Mouse (Mus musculus): ENCODE measurements at regions not wholly inside any gene's neighbourhood (a gene's known extent, or its start where the extent isn't known, plus 50 kb on each side); places are given as distances from the start of the nearest gene placed in this dataset.

DNA sequence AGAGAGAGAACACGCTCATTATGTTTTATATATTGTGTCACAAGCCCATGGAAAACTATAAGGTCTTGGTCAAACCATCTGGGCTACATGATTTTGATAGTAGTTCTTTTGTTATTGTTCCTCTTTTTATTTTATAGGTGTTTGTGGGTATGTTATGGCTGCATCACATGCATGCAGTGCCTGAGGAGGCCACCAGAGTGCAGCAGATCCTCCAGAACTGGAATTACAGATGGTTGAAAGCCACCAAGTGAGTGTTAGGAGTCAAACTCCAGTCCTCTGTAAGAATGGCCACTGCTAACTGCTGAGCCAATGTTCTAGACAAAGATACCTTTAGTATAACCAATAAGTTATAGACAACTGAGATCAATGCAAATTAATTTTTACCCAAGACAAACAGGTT is 435.9 kb upstream of the Dmac1 start:
- 88% methylated on average over 1 of the region's 1 CpGs for WGBS
- Histone ChIP-seq H3K9me3 (0 out of 2 replicates have a peak, but pooled peaks cover 5% of the 10 kb centered on the region), H3K4me3 (no peak overlapping the region), H3K27ac (replicated peaks) (no peak overlapping the region), H3K27me3 (replicated peaks; ENCODE audit: low read depth, poor library complexity, severe bottlenecking) (no peaks in the 10 kb centered on the region), H3K36me3 (replicated peaks) (no peaks in the 10 kb centered on the region), H3K4me1 (no peaks in the 10 kb centered on the region)
- no peak for DNase-seq (ENCODE audit: low spot score)

DNA sequence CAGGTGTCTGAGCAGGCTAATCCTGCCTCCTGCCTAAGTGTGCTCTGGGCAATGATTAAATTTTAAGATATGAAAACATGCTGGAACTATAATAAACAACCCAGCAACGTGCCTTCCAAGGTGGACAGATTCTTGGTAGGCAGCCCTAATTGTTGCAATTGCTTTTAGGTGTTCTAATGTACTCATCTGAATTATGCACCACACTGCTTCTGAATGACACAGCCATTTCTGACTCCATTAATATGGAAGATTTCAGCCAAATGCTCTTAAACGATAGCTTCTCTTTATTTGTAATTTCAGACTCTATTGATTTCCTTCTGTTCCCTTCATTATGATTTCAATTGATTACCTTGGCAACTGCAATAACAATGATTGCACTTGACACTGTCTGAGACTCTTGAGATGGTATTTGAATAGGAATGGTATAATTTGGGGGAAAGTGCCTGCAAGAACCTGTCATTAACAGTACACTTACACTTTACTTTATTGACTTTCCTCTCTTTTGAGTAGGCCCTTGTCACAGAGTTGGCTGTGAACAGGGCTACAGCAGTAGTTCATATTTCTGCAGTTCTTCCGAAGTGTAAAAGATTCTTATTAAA is 422.8 kb upstream of the Dmac1 start:
- Histone ChIP-seq H3K4me1 (no peaks in the 10 kb centered on the region), H3K4me3 (no peak overlapping the region), H3K27ac (replicated peaks) (no peak overlapping the region), H3K36me3 (replicated peaks) (no peaks in the 10 kb centered on the region), H3K27me3 (replicated peaks; ENCODE audit: low read depth, poor library complexity, severe bottlenecking) (no peaks in the 10 kb centered on the region), H3K9me3 (no peaks in the 10 kb centered on the region)
- DNase-seq (ENCODE audit: low spot score) = no peak
- 74% methylated on average over 3 of the region's 3 CpGs for WGBS

DNA sequence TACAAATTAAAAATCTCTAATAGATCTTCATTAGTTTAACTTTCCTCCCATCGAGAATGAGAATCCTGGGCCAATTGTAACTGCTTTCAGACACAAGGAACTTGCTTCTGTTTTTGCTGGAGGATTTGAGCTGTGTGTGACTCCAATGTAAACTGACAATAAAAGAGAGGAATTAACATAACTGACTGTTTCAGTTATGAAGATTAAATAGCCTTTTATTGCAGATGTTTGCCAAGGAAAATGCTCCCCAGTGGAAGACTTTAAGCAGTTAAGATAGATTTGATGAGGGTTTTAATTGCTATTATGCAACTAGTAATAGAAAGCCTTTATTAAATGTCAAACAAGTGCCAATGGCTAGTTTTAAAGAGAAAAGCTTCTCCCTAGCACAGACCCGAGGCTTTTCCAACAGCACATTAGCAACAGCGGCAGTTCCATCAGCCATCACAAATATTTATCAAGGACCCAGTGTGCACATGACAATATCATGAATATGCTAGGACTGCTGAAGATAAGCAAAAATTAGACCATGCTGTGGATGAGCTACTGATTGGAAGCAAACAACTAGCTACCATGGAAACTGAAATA is 398.6 kb upstream of the Dmac1 start:
- Histone ChIP-seq H3K4me3 (no peak overlapping the region), H3K27me3 (replicated peaks; ENCODE audit: low read depth, poor library complexity, severe bottlenecking) (no peaks in the 10 kb centered on the region), H3K9me3 (no peaks in the 10 kb centered on the region), H3K36me3 (replicated peaks) (no peaks in the 10 kb centered on the region), H3K4me1 (no peaks in the 10 kb centered on the region), H3K27ac (replicated peaks) (no peak overlapping the region)
- WGBS = 82% methylated on average over 3 of the region's 3 CpGs
- no peak for DNase-seq (ENCODE audit: low spot score)

DNA sequence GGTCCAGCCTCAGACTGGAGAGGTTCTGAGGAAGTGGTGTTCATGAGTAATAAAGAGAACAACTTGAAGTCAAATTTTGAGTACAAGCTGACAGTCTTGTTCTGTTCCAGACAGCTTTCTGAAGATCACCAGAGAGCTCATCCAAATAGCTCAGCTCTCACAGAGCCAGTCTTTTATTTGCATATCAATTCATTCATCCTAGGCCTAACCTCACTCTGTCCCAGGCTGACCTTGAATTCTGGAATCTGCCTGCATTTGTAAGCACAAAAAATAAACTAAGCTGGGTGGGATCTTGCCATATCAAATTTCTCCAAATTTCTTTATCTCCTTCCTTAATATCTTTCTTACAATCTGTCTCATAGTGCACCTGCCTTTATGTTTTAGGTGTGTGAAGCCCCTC is 362.9 kb upstream of the Dmac1 start:
- H3K27me3 ChIP-seq (replicated peaks; ENCODE audit: low read depth, poor library complexity, severe bottlenecking) = no peaks in the 10 kb centered on the region
- H3K36me3 ChIP-seq (replicated peaks) = no peaks in the 10 kb centered on the region
- DNase-seq (ENCODE audit: low spot score) = no peak
- no peaks in the 10 kb centered on the region for H3K4me1 ChIP-seq
- H3K27ac ChIP-seq (replicated peaks) = no peak overlapping the region
- H3K4me3 ChIP-seq = no peak overlapping the region
- no peaks in the 10 kb centered on the region for H3K9me3 ChIP-seq

DNA sequence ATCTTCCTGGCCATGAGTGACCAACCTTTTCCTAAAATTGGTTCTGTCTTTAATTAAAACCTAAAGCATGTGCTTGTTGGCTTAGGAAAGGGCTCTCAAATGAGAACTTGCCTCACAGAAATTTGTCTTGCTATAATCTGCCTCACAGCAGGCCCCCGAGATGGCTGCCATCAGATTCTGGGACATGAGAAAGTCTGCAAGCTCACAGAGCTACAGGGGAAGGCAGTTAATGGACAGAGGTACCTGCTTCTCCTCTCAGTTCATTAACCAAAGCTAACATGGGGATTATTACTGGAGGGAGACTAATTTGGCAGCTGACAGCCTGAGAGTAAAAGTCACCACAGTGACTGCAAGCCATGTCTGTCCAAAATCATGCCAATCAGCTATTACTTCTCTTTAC is 358.5 kb upstream of the Dmac1 start:
- 70% methylated on average over 1 of the region's 1 CpGs for WGBS
- Histone ChIP-seq H3K9me3 (no peaks in the 10 kb centered on the region), H3K36me3 (replicated peaks) (no peaks in the 10 kb centered on the region), H3K4me1 (no peaks in the 10 kb centered on the region), H3K4me3 (no peak overlapping the region), H3K27ac (replicated peaks) (no peak overlapping the region), H3K27me3 (replicated peaks; ENCODE audit: low read depth, poor library complexity, severe bottlenecking) (no peaks in the 10 kb centered on the region)
- DNase-seq (ENCODE audit: low spot score) = no peak

DNA sequence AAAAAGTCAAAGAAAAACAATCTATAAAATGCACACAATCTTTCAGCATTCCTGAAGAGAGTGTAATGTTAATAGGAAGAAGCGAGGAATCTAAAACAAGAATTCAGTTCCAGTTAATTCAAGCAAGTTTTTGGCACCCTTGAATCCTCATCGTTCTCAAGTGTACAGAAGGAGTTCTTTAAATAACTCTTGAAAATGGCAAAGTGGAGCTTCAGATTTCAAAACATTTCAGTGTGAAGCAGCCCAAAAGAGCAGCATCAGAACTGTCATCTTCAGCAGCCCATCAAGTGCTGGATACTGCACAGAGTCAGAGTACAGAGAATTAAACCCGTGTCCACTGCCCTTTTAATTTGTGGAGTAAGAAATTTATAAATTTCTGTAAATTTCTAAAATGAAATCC is 311.8 kb upstream of the Dmac1 start:
- no peaks in the 10 kb centered on the region for H3K4me1 ChIP-seq
- no peak overlapping the region for H3K27ac ChIP-seq (replicated peaks)
- DNase-seq (ENCODE audit: low spot score) = no peak
- H3K9me3 ChIP-seq = no peaks in the 10 kb centered on the region
- no peaks in the 10 kb centered on the region for H3K36me3 ChIP-seq (replicated peaks)
- H3K27me3 ChIP-seq (replicated peaks; ENCODE audit: low read depth, poor library complexity, severe bottlenecking) = no peaks in the 10 kb centered on the region
- WGBS = 87% methylated on average over 3 of the region's 3 CpGs
- H3K4me3 ChIP-seq = no peak overlapping the region

DNA sequence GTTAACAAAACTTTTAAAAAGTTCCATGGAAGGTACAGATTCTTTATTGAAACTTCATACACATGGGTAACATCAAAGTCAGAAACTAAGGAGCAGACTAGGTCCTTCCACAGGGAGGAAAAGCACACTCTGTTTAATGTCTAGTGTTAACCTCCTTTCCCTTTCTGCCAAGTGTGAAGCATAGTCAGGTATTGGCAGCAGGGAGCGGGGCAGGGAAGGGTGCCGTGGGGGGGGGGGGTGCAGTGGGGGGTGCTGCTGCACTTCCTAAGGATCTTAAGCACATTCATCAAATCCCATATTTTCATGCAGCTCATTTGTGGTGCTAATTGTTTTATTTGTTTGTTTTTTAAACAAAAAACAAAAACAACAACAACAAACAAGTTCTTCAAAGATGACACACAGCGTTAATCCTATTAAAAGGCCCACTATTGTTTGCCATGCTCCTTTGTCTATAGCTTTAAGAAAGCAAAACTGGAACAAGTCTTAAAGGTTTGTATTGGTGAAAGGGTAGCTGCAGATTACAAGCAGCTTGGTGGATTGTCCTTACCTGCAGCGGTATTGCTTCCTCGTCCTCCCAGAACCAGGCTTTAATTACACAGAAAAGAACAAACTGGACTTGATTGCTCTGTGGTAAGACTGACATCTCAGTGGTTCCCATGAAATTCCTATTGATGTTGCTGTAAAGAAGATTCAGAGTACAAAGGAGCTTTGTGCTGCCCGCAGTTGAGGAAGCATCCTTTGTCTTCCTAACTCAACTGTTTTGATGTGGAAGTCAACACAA is 310.2 kb upstream of the Dmac1 start:
- WGBS = 33% methylated on average over 6 of the region's 6 CpGs
- Histone ChIP-seq H3K27me3 (replicated peaks; ENCODE audit: low read depth, poor library complexity, severe bottlenecking) (no peaks in the 10 kb centered on the region), H3K9me3 (no peaks in the 10 kb centered on the region), H3K36me3 (replicated peaks) (no peaks in the 10 kb centered on the region), H3K4me3 (no peak overlapping the region), H3K27ac (replicated peaks) (no peak overlapping the region), H3K4me1 (no peaks in the 10 kb centered on the region)
- no peak for DNase-seq (ENCODE audit: low spot score)

DNA sequence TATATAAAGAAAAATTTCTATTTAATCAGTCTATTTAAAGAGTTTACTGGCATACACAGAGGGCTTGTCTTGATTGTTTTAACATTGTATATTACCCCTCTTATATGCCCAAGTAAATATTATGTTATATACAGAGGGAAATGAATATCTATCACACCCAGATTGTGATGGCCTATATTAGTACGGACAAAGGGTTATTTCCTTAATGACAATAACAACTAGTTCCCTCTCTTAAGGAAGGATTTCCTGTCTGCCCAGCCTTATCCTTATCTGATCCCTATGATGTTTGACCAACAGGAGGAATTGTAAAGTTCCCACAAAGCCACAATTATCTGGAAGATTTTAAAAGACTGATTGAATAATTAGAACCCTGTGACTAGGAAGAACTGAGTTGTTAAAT is 301.8 kb upstream of the Dmac1 start:
- H3K4me3 ChIP-seq = no peak overlapping the region
- DNase-seq (ENCODE audit: low spot score) = no peak
- 80% methylated on average over 1 of the region's 1 CpGs for WGBS
- H3K27ac ChIP-seq (replicated peaks) = no peak overlapping the region
- H3K36me3 ChIP-seq (replicated peaks) = no peaks in the 10 kb centered on the region
- H3K27me3 ChIP-seq (replicated peaks; ENCODE audit: low read depth, poor library complexity, severe bottlenecking) = no peaks in the 10 kb centered on the region
- H3K9me3 ChIP-seq = no peaks in the 10 kb centered on the region
- no peaks in the 10 kb centered on the region for H3K4me1 ChIP-seq

DNA sequence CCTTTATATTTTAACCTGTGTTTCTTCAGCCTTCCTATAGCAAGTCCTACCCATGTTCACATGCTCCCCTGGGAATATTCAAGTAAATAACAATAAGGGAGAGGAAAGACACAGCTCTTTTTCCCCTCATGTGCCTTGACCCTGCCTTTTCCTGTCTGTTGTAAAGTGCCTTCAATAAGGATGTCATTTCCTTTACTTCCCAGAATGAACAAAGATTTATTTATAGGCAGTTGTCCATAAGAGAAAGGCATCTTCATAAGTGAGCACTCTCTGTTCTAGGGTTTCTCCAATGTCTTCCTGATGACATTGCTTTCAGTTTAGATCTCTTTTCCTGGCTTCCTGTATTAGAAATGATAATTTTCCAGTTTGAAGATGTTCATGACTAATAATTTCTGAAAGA is 294.5 kb upstream of the Dmac1 start:
- no peak overlapping the region for H3K27ac ChIP-seq (replicated peaks)
- DNase-seq (ENCODE audit: low spot score) = no peak
- no peaks in the 10 kb centered on the region for H3K27me3 ChIP-seq (replicated peaks; ENCODE audit: low read depth, poor library complexity, severe bottlenecking)
- no peaks in the 10 kb centered on the region for H3K4me1 ChIP-seq
- H3K36me3 ChIP-seq (replicated peaks) = no peaks in the 10 kb centered on the region
- no peaks in the 10 kb centered on the region for H3K9me3 ChIP-seq
- H3K4me3 ChIP-seq = no peak overlapping the region

DNA sequence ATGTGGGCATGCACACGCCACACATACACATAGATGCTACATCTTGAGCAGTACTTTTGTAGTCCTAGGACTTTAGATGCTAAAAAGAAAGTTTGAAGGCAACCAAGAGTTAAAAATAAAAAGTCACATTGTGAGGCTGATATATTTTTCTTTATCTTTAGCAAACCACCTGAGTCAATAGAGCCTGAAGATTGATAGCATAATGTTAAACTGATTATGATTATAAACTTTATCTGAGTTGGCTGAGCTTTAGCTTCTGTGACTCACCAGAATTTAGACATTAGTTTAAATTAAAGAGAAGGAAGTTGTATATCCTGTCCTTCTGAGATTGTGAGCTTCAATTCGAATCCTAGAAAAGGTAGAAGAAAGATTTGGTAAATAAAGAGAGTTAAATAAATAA is 289.5 kb upstream of the Dmac1 start:
- no peak overlapping the region for H3K4me3 ChIP-seq
- no peak overlapping the region for H3K27ac ChIP-seq (replicated peaks)
- 87% methylated on average over 2 of the region's 2 CpGs for WGBS
- H3K4me1 ChIP-seq = no peaks in the 10 kb centered on the region
- no peaks in the 10 kb centered on the region for H3K36me3 ChIP-seq (replicated peaks)
- no peaks in the 10 kb centered on the region for H3K9me3 ChIP-seq
- H3K27me3 ChIP-seq (replicated peaks; ENCODE audit: low read depth, poor library complexity, severe bottlenecking) = no peaks in the 10 kb centered on the region
- no peak for DNase-seq (ENCODE audit: low spot score)

DNA sequence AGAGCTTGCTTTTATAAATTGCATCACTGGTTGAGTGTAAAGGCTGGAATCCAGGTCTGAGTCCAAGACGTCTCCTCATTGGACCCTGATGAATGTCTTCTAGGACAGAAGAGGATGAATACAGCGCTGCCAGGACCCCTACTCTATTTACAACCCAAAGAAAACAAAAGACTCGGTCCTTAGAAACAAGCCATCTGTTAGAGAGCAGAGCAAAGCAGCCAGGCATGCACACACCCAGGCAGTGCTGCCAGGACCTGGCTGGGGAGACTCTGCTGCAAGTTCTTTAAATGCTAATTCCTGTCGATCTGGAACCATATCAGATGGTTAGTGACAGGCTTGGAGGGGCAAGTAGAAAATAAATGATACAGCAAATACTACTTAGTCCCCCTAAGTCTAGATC is 284.4 kb upstream of the Dmac1 start:
- Histone ChIP-seq H3K27me3 (replicated peaks; ENCODE audit: low read depth, poor library complexity, severe bottlenecking) (no peaks in the 10 kb centered on the region), H3K9me3 (no peaks in the 10 kb centered on the region), H3K4me3 (no peak overlapping the region), H3K4me1 (no peaks in the 10 kb centered on the region), H3K36me3 (replicated peaks) (no peaks in the 10 kb centered on the region), H3K27ac (replicated peaks) (no peak overlapping the region)
- DNase-seq (ENCODE audit: low spot score) = no peak
- WGBS = 13% methylated on average over 4 of the region's 4 CpGs

DNA sequence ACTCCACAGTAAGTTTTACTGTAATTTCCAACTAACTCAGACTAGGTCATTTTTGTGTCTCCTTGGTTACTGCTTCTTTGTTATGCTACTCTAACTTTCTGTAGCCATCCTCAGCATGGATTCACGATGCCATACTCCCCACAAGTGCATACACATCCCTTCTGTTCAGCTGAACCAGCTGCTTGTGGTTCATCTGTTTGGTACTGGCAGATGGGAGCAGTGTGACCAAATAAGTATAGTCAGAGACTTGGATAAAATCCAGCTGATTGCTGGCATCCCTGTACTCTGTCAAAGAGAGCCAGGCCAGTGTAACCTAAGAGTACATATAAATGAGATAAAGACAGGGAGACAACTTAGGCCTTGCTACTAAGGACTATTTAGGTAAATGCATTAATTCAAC is 283.7 kb upstream of the Dmac1 start:
- no peaks in the 10 kb centered on the region for H3K4me1 ChIP-seq
- H3K4me3 ChIP-seq = no peak overlapping the region
- H3K27ac ChIP-seq (replicated peaks) = no peak overlapping the region
- 62% methylated on average over 1 of the region's 1 CpGs for WGBS
- no peaks in the 10 kb centered on the region for H3K36me3 ChIP-seq (replicated peaks)
- no peaks in the 10 kb centered on the region for H3K27me3 ChIP-seq (replicated peaks; ENCODE audit: low read depth, poor library complexity, severe bottlenecking)
- H3K9me3 ChIP-seq = no peaks in the 10 kb centered on the region
- DNase-seq (ENCODE audit: low spot score) = no peak

DNA sequence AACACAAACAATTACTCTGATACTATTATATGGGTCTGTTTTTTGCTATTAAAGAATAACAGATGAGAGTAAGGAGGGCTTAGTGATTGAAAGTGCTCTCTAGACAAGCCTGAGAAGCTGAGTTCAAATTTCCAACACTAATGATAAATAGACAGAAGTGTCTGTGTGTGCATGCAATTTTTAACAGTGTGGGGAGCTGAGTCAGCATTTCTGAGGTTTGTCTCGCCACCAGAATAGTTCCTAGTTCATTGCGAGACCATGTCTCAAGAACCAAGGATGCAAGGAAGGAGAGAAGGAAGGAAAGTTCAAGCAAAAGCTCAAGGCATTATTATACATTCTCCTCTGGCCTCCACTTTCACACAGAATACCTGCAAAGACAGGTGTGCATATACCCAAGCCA is 259.7 kb upstream of the Dmac1 start:
- Histone ChIP-seq H3K36me3 (replicated peaks) (no peaks in the 10 kb centered on the region), H3K9me3 (no peaks in the 10 kb centered on the region), H3K27me3 (replicated peaks; ENCODE audit: low read depth, poor library complexity, severe bottlenecking) (no peaks in the 10 kb centered on the region), H3K4me1 (no peaks in the 10 kb centered on the region), H3K27ac (replicated peaks) (no peak overlapping the region), H3K4me3 (no peak overlapping the region)
- no peak for DNase-seq (ENCODE audit: low spot score)
- 92% methylated on average over 2 of the region's 2 CpGs for WGBS
